Mouse (Mus musculus) liver, adult 2 months (tissue): ENCODE measurements at regions not wholly inside any gene's neighbourhood (a gene's known extent, or its start where the extent isn't known, plus 50 kb on each side); places are given as distances from the start of the nearest gene placed in this dataset.

ENCODE experiments used
- DNase-seq: peaks from one replicate; pipeline ENCODE4 v3.0.0-alpha.2; 2011; ENCODE audit warnings: low read depth, low spot score; ENCODE audit errors: extremely low read depth
- H3K27ac ChIP-seq: fragments of 200-500 bp; replicated peaks from 2 replicates; pipeline ENCODE4 v1.5.1; 2012; ENCODE audit warnings: low read depth, mild to moderate bottlenecking, control low read depth, inconsistent platforms, low read length; ENCODE audit not compliant: insufficient read depth
- H3K27me3 ChIP-seq: fragments of 200-500 bp; 2 replicates; pipeline ENCODE4 v1.6.1; 2012; ENCODE audit warnings: mild to moderate bottlenecking, moderate library complexity, low read length, inconsistent platforms; ENCODE audit not compliant: control insufficient read depth, insufficient read depth
- H3K36me3 ChIP-seq: fragments of 200-500 bp; 2 replicates; pipeline ENCODE4 v1.6.1; 2012; ENCODE audit warnings: low read length, inconsistent platforms; ENCODE audit not compliant: control insufficient read depth, insufficient read depth
- H3K4me1 ChIP-seq: fragments of 200-500 bp; 2 replicates; pipeline ENCODE4 v1.6.1; 2011; ENCODE audit warnings: low read length; ENCODE audit not compliant: control insufficient read depth, insufficient read depth
- H3K4me3 ChIP-seq: fragments of 200-500 bp; 2 replicates; pipeline ENCODE4 v1.5.1; 2011; ENCODE audit warnings: low read depth, mild to moderate bottlenecking, control low read depth, low read length, moderate library complexity; ENCODE audit not compliant: insufficient read depth
- H3K79me2 ChIP-seq: fragments of 200-500 bp; 2 replicates; pipeline ENCODE4 v1.6.1; 2012; ENCODE audit warnings: inconsistent platforms, mild to moderate bottlenecking, low read length, moderate library complexity; ENCODE audit not compliant: control insufficient read depth, insufficient read depth
- H3K9ac ChIP-seq: fragments of 200-500 bp; 2 replicates; pipeline ENCODE4 v1.6.1; 2012; ENCODE audit warnings: low read depth, mild to moderate bottlenecking, control low read depth, inconsistent platforms, low read length
- CTCF ChIP-seq: fragments of 200-500 bp; IDR thresholded peaks from 2 replicates; pipeline ENCODE4 v1.5.1; 2011; ENCODE audit warnings: low read depth, low read length, control low read depth
- POLR2A ChIP-seq: fragments of 200-500 bp; IDR thresholded peaks from 2 replicates; pipeline ENCODE4 v1.6.1; 2011; ENCODE audit warnings: low read length, control low read depth; ENCODE audit not compliant: insufficient read depth; ENCODE audit errors: extremely low read depth
- WGBS: fragments of 180-500 bp; shearing (Covaris S2); methylation state at CpG from one replicate; pipeline ENCODE4 v1.1.7; 2018; 5-methylcytosine and 5-hydroxymethylcytosine counted together

DNA sequence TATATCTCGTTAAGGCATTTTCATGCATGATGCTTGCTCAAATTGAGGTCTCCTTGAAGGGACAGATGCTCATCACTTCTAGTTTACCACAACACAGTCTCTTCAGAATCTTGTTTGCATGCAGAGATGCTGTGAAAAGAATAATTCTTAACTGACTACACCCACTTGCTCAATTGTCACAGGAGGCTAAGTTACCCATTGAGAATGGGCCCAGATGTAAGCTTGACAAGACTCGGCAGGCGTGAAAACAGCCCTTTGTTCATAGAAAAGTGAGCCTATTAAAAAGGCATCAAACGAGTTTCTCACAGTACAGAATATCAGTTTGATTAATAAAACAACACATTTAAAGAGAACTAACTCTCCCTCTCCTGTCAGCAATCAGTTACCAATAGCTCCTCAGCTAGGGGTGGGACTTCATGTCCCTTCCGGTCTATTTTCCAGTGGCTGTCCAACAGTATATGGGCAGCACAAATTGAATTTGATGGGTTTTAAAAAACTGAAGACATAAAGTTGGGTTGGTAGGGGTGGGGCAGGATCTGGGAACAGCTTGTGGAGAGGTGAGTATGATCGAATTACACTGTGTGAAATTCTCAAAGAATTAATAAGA lies 180.1 kb upstream of the Pde3a start:
- 79% methylated on average over 6 of the region's 6 CpGs for WGBS
- Histone ChIP-seq H3K36me3 (no peaks in the 10 kb centered on the region), H3K4me1 (no peaks in the 10 kb centered on the region), H3K4me3 (no peak overlapping the region), H3K27ac (no peak overlapping the region), H3K79me2 (no peaks in the 10 kb centered on the region), H3K9ac (no peak overlapping the region), H3K27me3 (no peaks in the 10 kb centered on the region)
- DNase-seq = no peak
- TF ChIP-seq POLR2A = no peak
- no peak for TF ChIP-seq CTCF

DNA sequence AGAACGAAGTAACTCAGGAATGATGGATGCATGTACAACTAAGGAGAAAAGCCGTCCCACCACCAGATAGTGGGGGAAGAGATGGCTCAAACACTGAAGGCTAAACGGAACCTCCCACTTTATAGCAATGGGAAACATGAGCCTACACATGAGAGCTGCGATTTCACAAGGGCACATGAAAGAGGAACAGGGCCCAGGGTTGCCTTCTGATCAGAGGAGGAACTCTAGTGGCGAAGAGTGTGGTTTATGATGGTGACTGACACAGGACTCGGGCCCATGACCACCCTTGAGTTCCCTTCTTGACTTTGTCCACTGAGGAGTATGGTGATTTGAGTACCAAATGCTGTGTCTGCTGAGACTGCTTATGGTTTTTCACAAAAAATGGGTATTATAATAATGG lies 179.2 kb upstream of the Pde3a start:
- Histone ChIP-seq H3K9ac (no peak overlapping the region), H3K36me3 (no peaks in the 10 kb centered on the region), H3K27ac (no peak overlapping the region), H3K4me3 (no peak overlapping the region), H3K79me2 (no peaks in the 10 kb centered on the region), H3K4me1 (no peaks in the 10 kb centered on the region), H3K27me3 (no peaks in the 10 kb centered on the region)
- 85% methylated on average over 6 of the region's 6 CpGs for WGBS
- peak; percentile 23 for DNase-seq
- TF ChIP-seq CTCF = no peak
- no peak for TF ChIP-seq POLR2A

DNA sequence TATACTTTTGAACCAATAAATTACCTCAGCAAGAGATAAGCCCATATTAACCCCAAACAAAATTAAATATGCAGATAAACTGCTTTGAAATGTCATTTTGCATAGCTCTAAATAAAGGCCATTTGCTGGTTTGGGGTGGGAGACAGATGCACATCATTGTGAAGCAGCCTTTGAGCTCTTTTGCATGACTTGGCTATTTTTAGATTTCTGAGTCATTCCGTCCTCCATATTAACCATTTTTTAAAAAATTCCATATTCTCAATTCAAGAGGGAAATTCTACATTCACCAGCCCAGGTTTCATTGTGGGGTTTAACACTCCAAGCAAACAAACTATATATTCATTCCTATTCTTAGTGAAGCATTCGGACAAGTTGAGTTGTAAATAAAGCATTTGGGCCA lies 177.6 kb upstream of the Pde3a start:
- no peaks in the 10 kb centered on the region for H3K36me3 ChIP-seq
- TF ChIP-seq CTCF (no peak), POLR2A (no peak)
- no peak for DNase-seq
- no peaks in the 10 kb centered on the region for H3K27me3 ChIP-seq
- H3K4me1 ChIP-seq = no peaks in the 10 kb centered on the region
- no peak overlapping the region for H3K4me3 ChIP-seq
- WGBS = 75% methylated on average over 2 of the region's 2 CpGs
- no peaks in the 10 kb centered on the region for H3K79me2 ChIP-seq
- no peak overlapping the region for H3K9ac ChIP-seq
- no peak overlapping the region for H3K27ac ChIP-seq

DNA sequence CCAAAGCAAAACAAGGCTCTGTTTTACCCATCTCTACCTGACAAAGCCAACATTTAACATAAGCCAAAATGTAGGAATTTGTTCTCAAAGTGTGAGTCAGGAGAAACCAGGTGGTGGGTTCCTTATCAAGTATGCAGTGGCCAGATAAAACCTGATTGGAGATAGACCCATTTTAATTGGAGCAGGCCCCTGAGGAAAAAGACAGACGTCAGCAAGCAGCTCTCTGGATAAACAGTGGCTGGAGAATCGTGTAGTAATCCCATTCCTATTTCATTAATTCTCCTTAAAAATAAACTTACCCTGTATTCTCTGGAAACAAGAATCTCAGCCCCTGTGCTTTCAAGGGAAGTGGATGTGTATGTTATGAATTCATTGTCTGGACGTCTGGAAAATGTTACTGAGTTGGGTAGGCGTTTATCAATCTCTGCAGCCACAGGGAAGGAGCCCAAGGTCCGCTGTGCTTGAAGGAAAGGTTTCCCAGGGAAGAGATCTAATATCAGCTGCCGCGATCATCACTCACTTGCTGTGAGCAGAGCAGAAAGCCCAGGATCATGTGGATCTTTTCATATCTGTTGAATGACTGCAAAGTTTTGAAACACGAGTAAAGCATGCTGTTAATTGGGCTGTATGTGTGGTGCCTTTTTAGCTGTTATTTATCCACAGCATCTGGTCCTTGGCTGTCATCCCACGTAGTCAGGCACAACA lies 157.8 kb upstream of the Pde3a start:
- Histone ChIP-seq H3K79me2 (no peaks in the 10 kb centered on the region), H3K4me3 (no peak overlapping the region), H3K9ac (no peak overlapping the region), H3K36me3 (no peaks in the 10 kb centered on the region), H3K27me3 (no peaks in the 10 kb centered on the region), H3K4me1 (no peaks in the 10 kb centered on the region), H3K27ac (no peak overlapping the region)
- TF ChIP-seq POLR2A (no peak), CTCF (no peak)
- DNase-seq = peak; percentile 6
- WGBS = 66% methylated on average over 9 of the region's 9 CpGs

DNA sequence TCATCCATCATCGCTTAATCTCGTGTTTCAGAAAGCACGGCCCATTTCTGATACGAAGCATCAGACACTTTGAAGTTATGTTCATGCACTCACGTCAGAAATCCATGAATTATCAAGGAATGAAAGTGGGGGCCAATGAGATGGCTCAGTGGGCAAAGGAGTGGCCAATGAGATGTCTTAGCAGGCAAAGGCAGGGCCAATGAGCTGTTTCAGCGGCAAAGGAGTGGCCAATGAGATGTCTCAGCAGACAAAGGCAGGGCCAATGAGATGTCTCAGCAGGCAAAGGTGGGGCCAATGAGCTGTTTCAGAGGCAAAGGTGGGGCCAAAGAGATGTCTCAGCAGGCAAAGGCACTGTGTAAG lies 157.3 kb upstream of the Pde3a start:
- TF ChIP-seq POLR2A = no peak
- TF ChIP-seq CTCF = no peak
- no peaks in the 10 kb centered on the region for H3K36me3 ChIP-seq
- DNase-seq = no peak

More for the DNA sequence above, 157.3 kb upstream of the Pde3a start:
- WGBS = 87% methylated on average over 6 of the region's 6 CpGs
- Histone ChIP-seq H3K79me2 (no peaks in the 10 kb centered on the region), H3K4me3 (no peak overlapping the region), H3K9ac (no peak overlapping the region), H3K27ac (no peak overlapping the region), H3K4me1 (no peaks in the 10 kb centered on the region), H3K27me3 (no peaks in the 10 kb centered on the region)
